ENCODE assay signal across 10 mouse cellular contexts in the genomic region with DNA sequence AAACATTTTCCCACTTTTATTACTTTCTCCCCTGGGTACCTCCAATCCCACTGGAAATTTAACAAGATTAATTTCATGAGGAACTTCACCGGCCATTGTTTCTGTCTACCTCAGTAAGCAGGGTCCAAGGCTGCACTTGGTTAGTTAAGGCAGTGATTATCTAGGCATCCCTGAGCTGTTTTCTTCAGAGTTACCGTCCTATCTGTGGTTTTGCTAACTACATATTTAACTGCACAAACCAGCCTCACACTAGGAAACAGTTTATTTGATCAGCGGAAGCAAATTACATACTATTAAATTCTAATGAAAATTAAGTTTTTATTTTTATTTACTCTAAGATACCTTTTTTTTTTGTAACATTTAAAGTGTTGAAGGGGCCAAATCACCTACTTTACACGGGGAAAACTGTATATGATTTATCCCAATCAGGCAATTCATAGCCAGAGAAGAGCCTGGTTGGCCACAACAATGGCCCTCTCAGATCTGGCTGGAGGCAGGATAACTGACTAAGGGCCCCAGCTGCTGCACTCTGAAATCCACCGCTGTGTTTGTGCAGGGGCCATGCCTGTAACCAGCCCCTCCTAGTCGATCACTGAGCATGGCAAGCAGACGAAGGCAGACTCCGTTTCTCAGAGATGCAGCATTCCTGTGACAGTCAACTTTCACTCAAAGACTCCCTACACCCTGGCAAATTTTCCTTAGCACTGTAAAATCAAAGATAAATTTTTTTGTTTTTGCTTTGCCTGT. TPM values are rescaled to one million over a fixed set of nuclear protein-coding genes. Genes with fewer than 3 reads are reported as not detected.
DNase-seq lines count a peak whose midpoint lies in the region; ATAC-seq and TF ChIP-seq lines count a peak whose summit lies in the region.
"Had no signal": no experiment of that assay in that cellular context is flagged by ENCODE, and none has a peak within 500 bp of the region (broad histone marks: within the 10 kb centered on the region; RNA-seq: fewer than 3 reads in every experiment).

No protein-coding gene starts in this region.

- H3K9me3 ChIP-seq in heart, embryonic 12.5 days (replicated peaks): no peaks in the 10 kb centered on the region
- H3K9me3 ChIP-seq in midbrain, embryonic 10.5 days (replicated peaks): no peaks in the 10 kb centered on the region
- H3K9me3 ChIP-seq in midbrain, embryonic 16.5 days (replicated peaks; ENCODE audit: control insufficient read depth, low read length, poor library complexity, severe bottlenecking): no peaks in the 10 kb centered on the region
- H3K9me3 ChIP-seq in hindbrain, embryonic 14.5 days (ENCODE audit: control insufficient read depth, low read length): no peaks in the 10 kb centered on the region
- H3K9me3 ChIP-seq in stomach, postnatal 0 days (ENCODE audit: control insufficient read depth, low read length): no peaks in the 10 kb centered on the region

- no peak for ATAC-seq in heart, embryonic 12.5 days (ENCODE audit: insufficient number of reproducible peaks, low FRiP score)
- ATAC-seq in midbrain, embryonic 16.5 days: no peak
- ATAC-seq in hindbrain, embryonic 14.5 days (ENCODE audit: low FRiP score): 0 out of 2 replicates have a peak, but pooled peaks have one; percentile 57
- no peak for ATAC-seq in stomach, postnatal 0 days (ENCODE audit: low FRiP score, low TSS enrichment)

- WGBS in heart, embryonic 12.5 days: 45% methylated on average over 8 of the region's 8 CpGs
- WGBS in midbrain, embryonic 10.5 days: 52% methylated on average over 8 of the region's 8 CpGs
- WGBS in midbrain, embryonic 16.5 days: 23% methylated on average over 8 of the region's 8 CpGs
- 33% methylated on average over 8 of the region's 8 CpGs for WGBS in hindbrain, embryonic 14.5 days
- WGBS in stomach, postnatal 0 days: 39% methylated on average over 8 of the region's 8 CpGs

- H3K4me1 ChIP-seq in heart, embryonic 12.5 days (replicated peaks): peaks cover 12% of the 10 kb centered on the region
- peaks cover 13% of the 10 kb centered on the region for H3K4me1 ChIP-seq in midbrain, embryonic 10.5 days
- H3K4me1 ChIP-seq in midbrain, embryonic 16.5 days (ENCODE audit: control insufficient read depth, insufficient read depth, low read length): peaks cover 8% of the 10 kb centered on the region
- H3K4me1 ChIP-seq in hindbrain, embryonic 14.5 days (replicated peaks; ENCODE audit: control insufficient read depth, insufficient read depth, low read length): no peaks in the 10 kb centered on the region; the same call in none of the 2 replicates
- no peaks in the 10 kb centered on the region for H3K4me1 ChIP-seq in stomach, postnatal 0 days (replicated peaks; ENCODE audit: control insufficient read depth, insufficient read depth)

- H3K4me3 ChIP-seq in heart, embryonic 12.5 days: no peak overlapping the region
- no peak overlapping the region for H3K4me3 ChIP-seq in midbrain, embryonic 10.5 days
- no peak overlapping the region for H3K4me3 ChIP-seq in midbrain, embryonic 16.5 days (ENCODE audit: low read depth, low read length)
- no peak overlapping the region for H3K4me3 ChIP-seq in hindbrain, embryonic 14.5 days (replicated peaks; ENCODE audit: low read length)
- no peak overlapping the region for H3K4me3 ChIP-seq in stomach, postnatal 0 days (ENCODE audit: low read depth, low read length)
- H3K4me3 ChIP-seq: left cerebral cortex, adult 2 months had no signal

- peak overlapping the region; percentile 8; the same call in 1 of the 2 replicates for H3K9ac ChIP-seq in heart, embryonic 12.5 days
- no peak overlapping the region for H3K9ac ChIP-seq in midbrain, embryonic 16.5 days (ENCODE audit: low read depth, low read length)
- no peak overlapping the region for H3K9ac ChIP-seq in hindbrain, embryonic 14.5 days
- H3K9ac ChIP-seq in stomach, postnatal 0 days (ENCODE audit: low read length): no peak overlapping the region

- TF ChIP-seq EP300 in stomach, postnatal 0 days (optimal IDR thresholded peaks at IDR 0.05): no peak

- TF ChIP-seq CTCF in stomach, postnatal 0 days (IDR thresholded peaks at IDR 0.05; ENCODE audit: low read depth): no peak

- peak overlapping the region; percentile 19; the same call in 1 of the 2 replicates for H3K4me2 ChIP-seq in heart, embryonic 12.5 days
- H3K4me2 ChIP-seq in midbrain, embryonic 16.5 days (ENCODE audit: low read length): no peak overlapping the region
- no peak overlapping the region for H3K4me2 ChIP-seq in hindbrain, embryonic 14.5 days (replicated peaks)
- no peak overlapping the region for H3K4me2 ChIP-seq in stomach, postnatal 0 days (replicated peaks; ENCODE audit: low read depth)

- H3K27ac ChIP-seq in heart, embryonic 12.5 days (ENCODE audit: poor library complexity, severe bottlenecking): peak overlapping the region; percentile 16; the same call in 1 of the 2 replicates
- peak overlapping the region; percentile 53; the same call in 1 of the 2 replicates for H3K27ac ChIP-seq in midbrain, embryonic 10.5 days (replicated peaks)
- H3K27ac ChIP-seq in midbrain, embryonic 16.5 days (ENCODE audit: low read length): no peak overlapping the region
- no peak overlapping the region for H3K27ac ChIP-seq in hindbrain, embryonic 14.5 days
- no peak overlapping the region for H3K27ac ChIP-seq in stomach, postnatal 0 days (replicated peaks)
- H3K27ac ChIP-seq: left cerebral cortex, adult 2 months had no signal

- H3K36me3 ChIP-seq in heart, embryonic 12.5 days: no peaks in the 10 kb centered on the region
- peaks cover 17% of the 10 kb centered on the region for H3K36me3 ChIP-seq in midbrain, embryonic 10.5 days
- H3K36me3 ChIP-seq in midbrain, embryonic 16.5 days (ENCODE audit: control insufficient read depth, insufficient read depth, low read length): no peaks in the 10 kb centered on the region
- H3K36me3 ChIP-seq in hindbrain, embryonic 14.5 days (replicated peaks; ENCODE audit: control insufficient read depth, insufficient read depth): no peaks in the 10 kb centered on the region
- H3K36me3 ChIP-seq in stomach, postnatal 0 days (ENCODE audit: control insufficient read depth, insufficient read depth, low read length): no peaks in the 10 kb centered on the region

- DNase-seq in heart, postnatal 4 days: no peak
- peak; percentile 48 for DNase-seq in midbrain, embryonic 10.5 days (ENCODE audit: low spot score)
- DNase-seq in hindbrain, embryonic 14.5 days (ENCODE audit: low spot score): no peak
- peak; percentile 29 for DNase-seq in stomach, postnatal 0 days (ENCODE audit: low spot score)
- DNase-seq in lung, postnatal 14 days: no peak
- no peak for DNase-seq in right cerebral cortex, postnatal 25 days
- DNase-seq: adrenal gland, adult 2 months had no signal

- H3K27me3 ChIP-seq in heart, embryonic 12.5 days (replicated peaks): no peaks in the 10 kb centered on the region
- no peaks in the 10 kb centered on the region for H3K27me3 ChIP-seq in midbrain, embryonic 10.5 days (ENCODE audit: low read depth, poor library complexity, severe bottlenecking)
- H3K27me3 ChIP-seq in midbrain, embryonic 16.5 days (ENCODE audit: control insufficient read depth, insufficient read depth, low read depth, low read length): no peaks in the 10 kb centered on the region
- H3K27me3 ChIP-seq in hindbrain, embryonic 14.5 days (ENCODE audit: control insufficient read depth, insufficient read depth, low read length): no peaks in the 10 kb centered on the region
- H3K27me3 ChIP-seq in stomach, postnatal 0 days (ENCODE audit: control insufficient read depth, insufficient read depth, low read length): no peaks in the 10 kb centered on the region

RNA-seq across cellular contexts. Expression of gene Sos1, which starts 9.0 kb away (rescaled TPM):
- polyA plus RNA-seq in heart, embryonic 12.5 days (2016; fragmentation: Nextera tagmentation; extraction: Ambion mirVana): 4.8 and 5.4 TPM in 2 replicates
- 10 to 100 TPM; 17.7 to 18.0 TPM for total RNA-seq in heart, postnatal 4 days (2021)
- 3.8 and 4.5 TPM in 2 replicates for polyA plus RNA-seq in midbrain, embryonic 10.5 days (2016; fragmentation: Nextera tagmentation; extraction: Ambion mirVana)
- polyA plus RNA-seq in midbrain, embryonic 16.5 days (2015; fragmentation: Nextera tagmentation; extraction: Ambion mirVana): 6.6 and 7.5 TPM in 2 replicates
- 13.4 and 13.5 TPM in 2 replicates for polyA plus RNA-seq in hindbrain, embryonic 14.5 days (2014; fragmentation: Nextera tagmentation; extraction: Ambion mirVana)
- 2.2 TPM in 2 replicates for polyA plus RNA-seq in stomach, postnatal 0 days (2015; fragmentation: Nextera tagmentation; extraction: Ambion mirVana)

Comparison
In these comparisons a context has a peak if more than half of its experiments do, and no peak if none do; other contexts are left out.
1. H3K27ac ChIP-seq: peak in heart, embryonic 12.5 days (single experiment) and midbrain, embryonic 10.5 days (single experiment); none in midbrain, embryonic 16.5 days (single experiment), hindbrain, embryonic 14.5 days (single experiment) and stomach, postnatal 0 days (single experiment).
2. DNase-seq: peak in midbrain, embryonic 10.5 days (single experiment) and stomach, postnatal 0 days (single experiment); none in heart, postnatal 4 days (single experiment), hindbrain, embryonic 14.5 days (single experiment), lung, postnatal 14 days (single experiment) and right cerebral cortex, postnatal 25 days (single experiment).